Mouse (Mus musculus): ENCODE data around the gene Sppl2b.
A peak's percentile ranks its signal among the peaks of the same experiment; 100 is the strongest.

The Sppl2b gene

GRCm38 (mm10) chr10:80899591-80900317 lies 44.7 kb downstream of the Sppl2b start:
- DNase-seq: peak; percentile 40 to 44

- peak; percentile 97 to 98 for DNase-seq
These were observed 45.5 kb downstream of the Sppl2b start, which contains the start of gene Timm13 for GRCm38 (mm10) chr10:80900318-80901247. Gene Timm13, minus strand, starts transcription at chr10:80900969.

- DNase-seq: no peak
These were observed 46.6 kb downstream of the Sppl2b start for GRCm38 (mm10) chr10:80901409-80902272.

GRCm38 (mm10) chr10:80902273-80902940 lies 47.3 kb downstream of the Sppl2b start:
- no peak for DNase-seq

- DNase-seq: no peak
These were observed 48.2 kb downstream of the Sppl2b start for GRCm38 (mm10) chr10:80903282-80903681.

GRCm38 (mm10) chr10:80904004-80904693 lies 49.1 kb downstream of the Sppl2b start:
- DNase-seq: no peak

GRCm38 (mm10) chr10:80904709-80905108 lies 49.6 kb downstream of the Sppl2b start:
- DNase-seq: no peak

- no peak for DNase-seq
These were observed 54.5 kb downstream of the Sppl2b start for GRCm38 (mm10) chr10:80909375-80910162.

- DNase-seq: peak; percentile 47 to 58
These were observed 56.3 kb downstream of the Sppl2b start for GRCm38 (mm10) chr10:80911354-80911753.

GRCm38 (mm10) chr10:80911891-80912290 lies 56.8 kb downstream of the Sppl2b start:
- DNase-seq: no peak

- no peak for DNase-seq
These were observed 58.4 kb downstream of the Sppl2b start for GRCm38 (mm10) chr10:80913364-80914011.

- peak; percentile 67 to 74 for DNase-seq
These were observed 59.2 kb downstream of the Sppl2b start for GRCm38 (mm10) chr10:80914253-80914656.

- no peak for DNase-seq
These were observed 60.2 kb downstream of the Sppl2b start for GRCm38 (mm10) chr10:80915260-80915659.

GRCm38 (mm10) chr10:80915736-80916135 lies 60.7 kb downstream of the Sppl2b start:
- peak in 1 of 2 experiments; percentile 48 for DNase-seq

- peak; percentile 58 to 68 for DNase-seq
These were observed 62.3 kb downstream of the Sppl2b start for GRCm38 (mm10) chr10:80917336-80917778.

- DNase-seq: peak; percentile 93 to 94
These were observed 62.8 kb downstream of the Sppl2b start, which contains the start of gene Lmnb2 for GRCm38 (mm10) chr10:80917779-80918434. Gene Lmnb2, minus strand, starts transcription at chr10:80918245.

All from cerebellum, postnatal 10 days (tissue).